Mouse (Mus musculus): ENCODE measurements at regions not wholly inside any gene's neighbourhood (a gene's known extent, or its start where the extent isn't known, plus 50 kb on each side); places are given as distances from the start of the nearest gene placed in this dataset.
"Not testable (repeated sequence)": the region's sequence is repeated elsewhere in the genome, so short reads cannot be mapped to it uniquely, and the experiment has no call there.

- H3K27ac ChIP-seq (ENCODE audit: insufficient read depth, low read length) = no peak overlapping the region
- 0 out of 2 replicates have a peak overlapping the region, but pooled peaks have one; percentile 15 for H3K4me3 ChIP-seq (ENCODE audit: insufficient read depth, low read length)
- H3K4me1 ChIP-seq (ENCODE audit: control insufficient read depth, insufficient read depth, low read length) = no peaks in the 10 kb centered on the region
- TF ChIP-seq CTCF (IDR thresholded peaks at IDR 0.05; ENCODE audit: extremely low read depth, insufficient read depth, low read length) = no peak
- TF ChIP-seq POLR2A (IDR thresholded peaks at IDR 0.05; ENCODE audit: extremely low read depth, insufficient read depth, low read length) = no peak
Measured at GRCm38 (mm10) chr2:162867516-162868029, 63.8 kb upstream of the Srsf6 start.

- TF ChIP-seq CTCF (IDR thresholded peaks at IDR 0.05; ENCODE audit: extremely low read depth, insufficient read depth, low read length) (no peak), POLR2A (IDR thresholded peaks at IDR 0.05; ENCODE audit: extremely low read depth, insufficient read depth, low read length) (no peak)
Measured at GRCm38 (mm10) chr2:162866613-162867314, 64.6 kb upstream of the Srsf6 start.

DNA sequence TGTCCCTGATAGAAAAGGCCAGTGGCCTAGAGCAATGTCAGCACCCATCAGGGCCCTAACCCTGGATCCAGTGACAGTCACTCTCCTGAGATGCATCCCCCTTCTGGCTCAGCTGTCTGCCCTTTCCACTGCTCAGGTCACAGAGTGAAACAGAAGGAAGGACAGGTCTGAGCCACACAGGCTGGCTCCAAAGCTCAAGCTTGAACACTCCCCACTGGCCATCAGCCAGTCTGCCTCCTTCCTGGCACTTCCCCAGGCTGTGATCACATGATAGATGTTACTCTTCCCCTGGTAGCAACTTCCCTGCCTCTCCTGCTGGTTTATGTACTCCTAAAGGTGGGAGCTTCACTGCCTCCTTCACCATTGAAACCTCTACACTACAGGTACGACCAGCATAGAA lies 66.8 kb upstream of the Srsf6 start:
- TF ChIP-seq CTCF (IDR thresholded peaks at IDR 0.05; ENCODE audit: extremely low read depth, insufficient read depth, low read length) (no peak), POLR2A (IDR thresholded peaks at IDR 0.05; ENCODE audit: extremely low read depth, insufficient read depth, low read length) (no peak)
- no peaks in the 10 kb centered on the region for H3K4me1 ChIP-seq (ENCODE audit: control insufficient read depth, insufficient read depth, low read length)

More at GRCm38 (mm10) chr2:162866613-162867314, 64.6 kb upstream of the Srsf6 start:
- H3K4me1 ChIP-seq (ENCODE audit: control insufficient read depth, insufficient read depth, low read length) = no peaks in the 10 kb centered on the region
- H3K4me3 ChIP-seq (ENCODE audit: insufficient read depth, low read length) = 0 out of 2 replicates have a peak overlapping the region, but pooled peaks have one; percentile 15
- no peak overlapping the region for H3K27ac ChIP-seq (ENCODE audit: insufficient read depth, low read length)

DNA sequence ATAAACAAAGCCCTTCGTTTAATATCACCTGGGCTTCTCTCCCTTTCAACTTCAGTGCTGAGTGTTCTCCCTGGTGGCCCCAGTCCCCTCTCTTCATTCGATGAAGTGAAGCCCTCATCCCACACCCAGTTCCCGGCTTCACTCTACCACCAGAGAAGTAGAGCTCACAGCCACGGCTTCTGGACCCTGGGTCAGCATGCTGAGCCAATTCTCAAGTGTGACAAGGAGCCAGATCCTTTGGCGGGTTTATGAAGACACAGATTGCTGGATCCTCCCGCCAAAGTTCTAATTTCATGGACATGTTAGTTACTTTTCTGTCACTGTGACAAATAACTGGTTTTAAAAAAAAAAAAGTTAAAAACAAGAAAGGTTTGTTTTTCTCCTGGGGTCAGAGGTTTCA lies 76.7 kb upstream of the Srsf6 start:
- Histone ChIP-seq H3K27ac (ENCODE audit: insufficient read depth, low read length) (no peak overlapping the region), H3K4me1 (ENCODE audit: control insufficient read depth, insufficient read depth, low read length) (no peaks in the 10 kb centered on the region), H3K4me3 (ENCODE audit: insufficient read depth, low read length) (no peak overlapping the region)
- TF ChIP-seq POLR2A (IDR thresholded peaks at IDR 0.05; ENCODE audit: extremely low read depth, insufficient read depth, low read length) (no peak), CTCF (IDR thresholded peaks at IDR 0.05; ENCODE audit: extremely low read depth, insufficient read depth, low read length) (no peak)

More for the DNA sequence above, 66.8 kb upstream of the Srsf6 start:
- Histone ChIP-seq H3K4me3 (ENCODE audit: insufficient read depth, low read length) (no peak overlapping the region), H3K27ac (ENCODE audit: insufficient read depth, low read length) (no peak overlapping the region)

- no peaks in the 10 kb centered on the region for H3K4me1 ChIP-seq (ENCODE audit: control insufficient read depth, insufficient read depth, low read length)
- no peak for TF ChIP-seq CTCF (IDR thresholded peaks at IDR 0.05; ENCODE audit: extremely low read depth, insufficient read depth, low read length)
- TF ChIP-seq POLR2A (IDR thresholded peaks at IDR 0.05; ENCODE audit: extremely low read depth, insufficient read depth, low read length) = no peak
- no peak overlapping the region for H3K4me3 ChIP-seq (ENCODE audit: insufficient read depth, low read length)
- no peak overlapping the region for H3K27ac ChIP-seq (ENCODE audit: insufficient read depth, low read length)
Measured at GRCm38 (mm10) chr2:162853576-162853975, 77.8 kb upstream of the Srsf6 start.

GRCm38 (mm10) chr2:162841761-162842160 lies 89.6 kb upstream of the Srsf6 start:
- H3K4me1 ChIP-seq (ENCODE audit: control insufficient read depth, insufficient read depth, low read length); H3K4me3 ChIP-seq (ENCODE audit: insufficient read depth, low read length); H3K27ac ChIP-seq (ENCODE audit: insufficient read depth, low read length): not testable (repeated sequence)

- Histone ChIP-seq H3K4me3 (ENCODE audit: insufficient read depth, low read length) (no peak overlapping the region), H3K27ac (ENCODE audit: insufficient read depth, low read length) (no peak overlapping the region), H3K4me1 (ENCODE audit: control insufficient read depth, insufficient read depth, low read length) (no peaks in the 10 kb centered on the region)
- TF ChIP-seq CTCF (IDR thresholded peaks at IDR 0.05; ENCODE audit: extremely low read depth, insufficient read depth, low read length) = no peak
- TF ChIP-seq POLR2A (IDR thresholded peaks at IDR 0.05; ENCODE audit: extremely low read depth, insufficient read depth, low read length) = no peak
Measured at GRCm38 (mm10) chr2:162837776-162838175, 93.6 kb upstream of the Srsf6 start.

- no peaks in the 10 kb centered on the region for H3K4me1 ChIP-seq (ENCODE audit: control insufficient read depth, insufficient read depth, low read length)
- no peak overlapping the region for H3K4me3 ChIP-seq (ENCODE audit: insufficient read depth, low read length)
- TF ChIP-seq CTCF (IDR thresholded peaks at IDR 0.05; ENCODE audit: extremely low read depth, insufficient read depth, low read length) (no peak), POLR2A (IDR thresholded peaks at IDR 0.05; ENCODE audit: extremely low read depth, insufficient read depth, low read length) (no peak)
- no peak overlapping the region for H3K27ac ChIP-seq (ENCODE audit: insufficient read depth, low read length)
Measured at GRCm38 (mm10) chr2:162833741-162834140, 97.6 kb upstream of the Srsf6 start.

DNA sequence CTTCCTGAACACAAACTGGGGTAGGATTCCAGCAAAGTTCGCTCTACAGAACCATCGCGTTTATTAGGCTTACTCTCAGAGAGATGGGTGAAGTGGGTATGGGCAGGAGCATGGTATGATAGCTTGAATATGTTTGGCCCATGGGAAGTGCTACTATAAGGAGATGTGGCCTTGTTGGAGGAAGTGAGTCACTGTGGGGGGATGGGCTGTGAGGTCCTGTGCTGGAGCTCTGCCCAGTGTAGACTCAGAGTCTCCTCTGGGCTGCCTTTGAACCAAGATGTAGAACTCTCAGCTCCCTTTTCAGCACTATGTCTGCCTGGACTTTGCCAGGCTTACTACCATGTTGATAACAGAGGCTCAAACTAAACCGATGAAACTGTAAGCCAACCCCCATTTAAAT lies 112.5 kb upstream of the Srsf6 start:
- no peak for TF ChIP-seq CTCF (IDR thresholded peaks at IDR 0.05; ENCODE audit: extremely low read depth, insufficient read depth, low read length)
- no peak for TF ChIP-seq POLR2A (IDR thresholded peaks at IDR 0.05; ENCODE audit: extremely low read depth, insufficient read depth, low read length)
- H3K4me1 ChIP-seq (ENCODE audit: control insufficient read depth, insufficient read depth, low read length) = no peaks in the 10 kb centered on the region
- no peak overlapping the region for H3K4me3 ChIP-seq (ENCODE audit: insufficient read depth, low read length)
- no peak overlapping the region for H3K27ac ChIP-seq (ENCODE audit: insufficient read depth, low read length)

GRCm38 (mm10) chr2:162814205-162814604 lies 117.1 kb upstream of the Srsf6 start:
- Histone ChIP-seq H3K4me1 (ENCODE audit: control insufficient read depth, insufficient read depth, low read length) (no peaks in the 10 kb centered on the region), H3K4me3 (ENCODE audit: insufficient read depth, low read length) (no peak overlapping the region), H3K27ac (ENCODE audit: insufficient read depth, low read length) (no peak overlapping the region)
- peak; percentile 34 for TF ChIP-seq CTCF (IDR thresholded peaks at IDR 0.05; ENCODE audit: extremely low read depth, insufficient read depth, low read length)
- TF ChIP-seq POLR2A (IDR thresholded peaks at IDR 0.05; ENCODE audit: extremely low read depth, insufficient read depth, low read length) = no peak

Data from cortical plate, adult 2 months (tissue).